Mouse (Mus musculus): ENCODE measurements at regions not wholly inside any gene's neighbourhood (a gene's known extent, or its start where the extent isn't known, plus 50 kb on each side); places are given as distances from the start of the nearest gene placed in this dataset.

- no peak for TF ChIP-seq POLR2A (IDR thresholded peaks at IDR 0.05; ENCODE audit: extremely low read depth, insufficient read depth, low read length)
- no peak for TF ChIP-seq CTCF (IDR thresholded peaks at IDR 0.05; ENCODE audit: low read depth, low read length)
Observed at GRCm38 (mm10) chr8:97422331-97422730, 1534.0 kb upstream of the Got2 start.
